Mouse (Mus musculus): Measurements from ENCODE around the gene Spata21.

Gene Spata21

GRCm38 (mm10) chr4:141088033-141088432, at the start of gene Spata21:
Spata21 (plus strand) TSS chr4:141088333.
- DNase-seq (ENCODE audit: low spot score) = no peak

GRCm38 (mm10) chr4:141041117-141041516, 47.0 kb upstream of the Spata21 start:
- DNase-seq (ENCODE audit: low spot score) = no peak

DNA sequence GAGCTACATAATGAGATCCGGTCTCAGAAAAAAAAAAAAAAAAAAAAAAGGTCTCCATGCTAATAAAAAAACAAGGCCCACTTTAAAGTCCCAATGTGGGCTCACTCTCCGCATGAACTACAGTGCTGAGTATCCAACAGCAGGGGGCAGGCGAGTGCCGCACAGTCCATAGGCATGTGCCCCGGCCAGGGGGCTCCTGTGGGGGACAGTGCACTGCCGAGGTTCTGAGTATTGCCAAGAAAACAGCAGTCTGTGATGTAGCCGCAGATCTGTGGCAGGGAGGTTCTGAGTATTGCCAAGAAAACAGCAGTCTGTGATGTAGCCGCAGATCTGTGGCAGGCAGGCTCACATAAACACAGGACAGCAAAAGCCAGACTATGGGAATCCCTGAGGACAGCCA, 43.3 kb upstream of the Spata21 start:
- peak; percentile 24 for DNase-seq (ENCODE audit: low spot score)

DNA sequence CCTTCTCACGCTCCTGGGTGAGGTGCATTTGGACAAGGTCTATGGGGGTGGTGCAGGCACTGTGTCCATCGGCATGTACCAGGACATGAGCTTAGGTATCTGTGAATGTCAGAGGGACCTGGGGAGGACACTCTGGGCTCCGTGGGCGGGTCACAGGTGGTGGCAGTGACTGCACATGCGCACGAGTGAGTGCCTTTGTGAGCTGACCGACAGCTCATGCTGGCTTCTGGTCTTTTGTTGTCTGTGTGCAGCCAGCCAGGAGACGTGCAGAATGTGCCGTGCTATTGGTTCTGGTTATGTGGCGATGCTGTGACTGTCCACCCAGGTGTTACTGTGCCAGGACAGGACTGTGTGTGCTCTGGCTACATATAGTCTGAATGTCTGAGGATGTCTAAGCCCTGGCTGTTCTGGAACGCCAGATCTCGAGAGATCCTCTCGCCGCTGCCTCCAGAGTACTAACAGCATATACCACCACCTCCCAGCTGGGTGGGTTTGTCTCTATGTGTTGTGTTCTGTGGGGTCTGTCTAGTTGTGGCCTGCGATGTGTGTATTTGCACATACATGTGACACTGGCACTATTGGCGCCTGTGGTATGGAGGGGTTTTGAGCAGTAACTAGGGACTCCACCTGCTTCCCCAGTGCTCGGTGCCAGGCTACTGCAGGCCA, 39.2 kb upstream of the Spata21 start:
- no peak for DNase-seq (ENCODE audit: low spot score)

GRCm38 (mm10) chr4:141049476-141049835, 38.7 kb upstream of the Spata21 start:
- DNase-seq (ENCODE audit: low spot score) = no peak

- DNase-seq (ENCODE audit: low spot score) = no peak
These were observed 35.7 kb upstream of the Spata21 start for GRCm38 (mm10) chr4:141052442-141052841.

DNA sequence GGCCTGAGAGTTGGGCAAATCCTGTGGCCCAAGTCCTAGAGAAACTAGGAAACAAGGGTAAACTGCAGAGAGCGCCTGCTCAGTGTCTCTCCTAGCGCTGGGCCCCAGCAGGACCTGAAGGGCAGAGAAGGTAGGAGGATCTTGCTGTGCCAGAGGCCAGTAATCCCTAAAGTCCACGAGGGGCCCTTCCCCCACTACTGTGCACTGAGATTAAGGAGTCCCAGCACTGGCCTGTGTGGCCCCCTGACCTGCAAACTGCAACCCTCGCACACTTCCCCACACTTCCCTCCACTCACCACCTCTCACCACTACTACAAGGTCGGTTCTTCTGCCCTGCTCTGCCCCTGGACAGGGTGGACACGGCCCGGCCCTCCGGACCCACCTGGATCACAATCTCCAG, 35.0 kb upstream of the Spata21 start:
- DNase-seq (ENCODE audit: low spot score) = no peak

- DNase-seq (ENCODE audit: low spot score) = no peak
These were observed 34.5 kb upstream of the Spata21 start for GRCm38 (mm10) chr4:141053568-141054161.

DNA sequence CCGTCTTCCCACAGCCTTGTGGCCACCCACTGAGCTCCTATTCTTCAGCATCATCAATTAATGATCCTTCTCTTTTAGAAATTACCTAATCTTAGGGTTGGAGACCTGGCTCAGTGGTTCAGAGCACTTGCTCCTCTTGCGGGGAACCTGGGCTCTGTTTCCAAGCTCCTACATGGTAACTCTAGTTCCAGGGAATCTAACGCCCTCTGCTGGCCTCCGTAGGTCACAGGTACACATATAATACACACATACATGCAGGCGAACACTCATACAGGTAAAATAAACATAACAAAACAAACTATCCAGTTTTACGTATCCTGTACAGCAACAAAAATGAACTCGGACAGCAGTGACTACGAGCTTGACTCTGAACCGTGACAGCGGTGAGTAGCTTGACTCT, 31.2 kb upstream of the Spata21 start:
- DNase-seq (ENCODE audit: low spot score) = no peak

DNA sequence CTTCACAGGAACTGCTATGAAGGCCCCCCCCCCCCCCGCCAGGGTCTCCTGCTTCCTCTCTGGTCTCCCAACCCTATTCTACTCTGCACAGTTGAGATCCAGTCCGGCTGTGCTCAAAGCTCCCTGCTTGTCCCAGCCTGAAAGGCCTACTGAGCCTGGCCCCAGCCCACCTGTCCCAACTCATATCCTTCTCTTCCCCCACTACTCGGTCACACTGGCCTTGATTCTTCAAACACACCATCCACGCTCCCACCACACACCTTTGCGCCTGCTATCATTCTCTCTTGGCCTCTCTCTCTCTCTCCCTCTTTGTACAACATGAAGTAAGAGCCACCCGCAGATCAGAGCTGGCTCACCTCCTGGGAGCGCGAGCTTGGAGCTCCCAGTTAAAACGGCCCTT, 29.3 kb upstream of the Spata21 start:
- no peak for DNase-seq (ENCODE audit: low spot score)

DNA sequence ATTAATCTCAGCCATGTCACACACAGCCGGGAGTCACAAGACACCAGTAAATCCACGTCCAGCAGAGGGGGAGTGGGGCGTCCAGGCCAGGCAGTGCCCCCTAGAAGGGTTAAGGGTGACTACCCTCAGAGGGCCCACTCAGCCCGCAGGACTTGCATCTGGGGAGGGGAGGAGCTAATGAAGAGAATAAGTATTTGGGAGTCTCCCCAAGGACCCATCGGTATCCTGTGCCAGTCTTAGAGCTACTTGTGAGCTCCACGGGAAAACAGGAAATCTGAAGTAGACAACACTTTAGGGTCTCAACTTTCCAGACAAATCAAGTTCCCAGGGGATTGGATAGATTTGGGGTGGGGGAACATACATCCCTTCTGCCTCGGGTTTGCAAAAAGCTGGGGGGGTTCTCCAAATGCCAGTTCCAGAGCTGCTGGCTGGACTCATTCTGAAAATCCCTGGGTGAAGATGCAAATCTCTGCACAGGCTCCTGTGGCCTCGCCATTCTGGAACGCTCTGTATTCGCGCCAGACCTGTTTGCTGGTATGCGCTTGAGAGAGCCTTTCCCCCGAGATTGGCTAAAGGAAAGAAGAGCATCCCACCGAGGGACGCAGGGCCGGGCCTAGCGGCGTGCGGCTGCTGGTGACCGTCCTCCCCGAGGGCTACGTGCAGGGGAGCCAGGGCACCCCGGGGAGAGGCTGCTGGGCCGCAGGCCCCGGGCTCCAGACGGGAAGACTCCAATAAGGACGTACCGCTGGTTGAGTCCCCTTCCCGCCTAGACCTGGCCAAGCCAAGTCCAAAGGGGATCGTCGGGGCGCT, 28.3 kb upstream of the Spata21 start:
- DNase-seq (ENCODE audit: low spot score) = no peak

- peak; percentile 100 for DNase-seq (ENCODE audit: low spot score)
These were observed 27.5 kb upstream of the Spata21 start, which contains the start of gene Crocc for GRCm38 (mm10) chr4:141060426-141061301. Crocc (minus strand) TSS chr4:141060550.

- DNase-seq (ENCODE audit: low spot score) = no peak
These were observed 24.0 kb upstream of the Spata21 start for GRCm38 (mm10) chr4:141064104-141064659.

DNA sequence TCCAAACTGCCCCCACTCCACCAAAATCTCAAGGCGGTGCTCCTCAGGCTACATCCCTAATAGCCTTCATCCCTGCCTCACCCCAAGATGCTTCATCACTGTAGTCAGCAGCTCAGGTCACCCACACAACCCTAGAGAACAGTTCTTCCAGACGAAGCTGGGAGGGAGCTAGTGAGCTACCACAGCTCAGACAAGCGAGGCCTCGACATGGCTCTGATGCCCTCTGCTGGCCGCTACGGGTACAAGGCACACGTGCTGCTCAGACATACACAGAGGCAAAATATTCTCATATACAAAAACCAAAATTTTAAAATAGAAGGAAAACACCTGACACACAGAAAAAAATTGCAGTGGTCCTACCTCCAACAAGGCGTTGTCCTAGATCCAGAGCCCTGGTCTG, 23.0 kb upstream of the Spata21 start:
- DNase-seq (ENCODE audit: low spot score) = peak; percentile 74

DNA sequence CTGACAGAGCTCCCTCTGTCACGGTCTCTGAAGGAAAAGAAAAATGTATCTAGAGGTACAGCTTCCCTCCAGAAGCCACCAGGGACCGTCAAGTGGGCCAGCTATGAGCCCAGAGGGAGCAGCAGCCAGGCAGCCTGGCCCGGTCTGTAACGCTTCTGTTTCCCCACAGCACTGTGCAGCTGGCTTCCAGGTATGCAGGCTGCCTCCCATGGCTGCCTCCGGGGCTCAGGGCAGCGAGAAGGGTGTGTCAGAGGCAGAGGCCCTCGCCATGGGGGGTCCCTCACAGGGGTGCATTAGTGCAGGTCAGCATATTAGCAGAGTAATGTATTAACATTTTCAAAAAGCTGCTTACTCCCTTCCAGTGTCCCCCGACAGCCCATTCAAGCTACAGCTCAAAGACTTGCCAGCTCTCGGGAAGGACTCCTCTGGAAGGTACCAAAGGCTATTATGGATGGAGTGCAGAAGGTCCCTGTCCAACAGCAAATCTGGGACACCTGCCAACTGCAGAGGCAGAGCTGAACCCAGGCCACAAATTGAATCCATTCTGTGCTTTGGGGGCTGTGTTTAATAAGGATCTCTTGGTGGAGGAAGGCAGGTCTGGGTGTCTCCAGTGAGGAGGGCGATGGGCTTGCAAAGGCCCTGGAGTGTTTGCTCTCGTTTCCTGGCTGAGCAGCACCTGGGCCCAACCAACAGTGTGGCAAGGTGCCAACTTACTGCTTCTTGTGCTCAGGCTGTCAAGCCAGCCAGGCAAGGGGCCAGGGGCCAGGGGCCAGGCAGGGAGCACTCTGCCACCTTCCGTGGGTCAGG, 21.2 kb upstream of the Spata21 start:
- DNase-seq (ENCODE audit: low spot score) = no peak

- no peak for DNase-seq (ENCODE audit: low spot score)
These were observed 20.6 kb upstream of the Spata21 start for GRCm38 (mm10) chr4:141067516-141068046.

GRCm38 (mm10) chr4:141068655-141069054, 19.5 kb upstream of the Spata21 start:
- no peak for DNase-seq (ENCODE audit: low spot score)

- DNase-seq (ENCODE audit: low spot score) = peak; percentile 35
These were observed 18.4 kb upstream of the Spata21 start for GRCm38 (mm10) chr4:141069731-141070130.

DNA sequence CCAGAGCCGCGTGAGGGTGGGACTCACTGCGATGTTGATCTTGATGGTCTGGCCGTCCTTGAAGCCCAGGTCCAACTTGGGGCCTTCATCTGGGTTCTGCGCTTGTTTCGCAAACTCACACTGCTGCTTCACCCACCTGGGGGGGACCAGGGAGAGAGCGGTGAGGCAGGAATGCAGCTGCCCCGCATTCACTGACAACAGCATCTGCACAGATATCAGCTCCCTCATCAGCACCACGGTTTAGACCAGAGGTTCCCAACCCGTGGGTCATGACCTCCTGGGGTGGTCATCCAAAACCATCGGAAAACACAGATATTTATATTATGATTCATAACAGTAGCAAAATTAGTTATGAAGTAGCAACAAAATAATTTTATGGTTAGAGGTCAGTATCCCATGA, 15.6 kb upstream of the Spata21 start:
- DNase-seq (ENCODE audit: low spot score) = no peak

- DNase-seq (ENCODE audit: low spot score) = no peak
These were observed 14.5 kb upstream of the Spata21 start for GRCm38 (mm10) chr4:141073661-141074060.

DNA sequence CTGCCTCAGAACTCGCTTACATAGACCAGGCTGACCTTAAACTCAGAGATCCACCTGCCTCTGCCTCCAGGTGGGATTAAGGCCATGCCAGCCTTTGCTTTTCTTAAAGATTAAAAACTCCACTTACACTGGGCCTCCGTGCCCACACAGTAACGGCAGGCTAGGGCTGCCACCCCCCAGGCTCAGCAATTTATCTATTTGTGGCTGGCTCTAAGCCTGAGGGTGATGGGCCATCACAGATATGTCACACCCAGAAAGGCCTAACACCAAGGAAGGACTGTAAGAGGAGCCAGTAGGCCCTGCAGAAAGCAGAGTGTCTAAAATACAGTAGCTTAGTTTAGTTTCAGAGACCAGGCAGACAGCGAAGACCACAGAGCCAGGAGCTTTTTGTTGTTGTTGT, 14.0 kb upstream of the Spata21 start:
- DNase-seq (ENCODE audit: low spot score) = no peak
